Mouse (Mus musculus) megakaryocyte, embryonic 14.5 days (primary cell): ENCODE data around the gene Adad2. TPM values are rescaled to one million over a fixed set of nuclear protein-coding genes. Genes with fewer than 3 reads are reported as not detected.

ENCODE experiments used
- H3K27me3 ChIP-seq: replicated peaks from 2 replicates; pipeline ENCODE3; 2012; ENCODE audit warnings: inconsistent platforms
- H3K36me3 ChIP-seq: replicated peaks from 2 replicates; pipeline ENCODE3; 2012; ENCODE audit warnings: low read length, inconsistent platforms, mixed read lengths
- H3K4me1 ChIP-seq: 2 replicates; pipeline ENCODE4 v1.6.1; 2012; ENCODE audit warnings: inconsistent platforms
- H3K4me3 ChIP-seq: replicated peaks from 2 replicates; pipeline ENCODE3; 2012; ENCODE audit warnings: moderate library complexity, mild to moderate bottlenecking, inconsistent platforms
- H3K9me3 ChIP-seq: 2 replicates; pipeline ENCODE4 v1.6.1; 2012; ENCODE audit warnings: inconsistent platforms
- FLI1 ChIP-seq: IDR thresholded peaks from 2 replicates; pipeline ENCODE4 v1.6.1; 2012; ENCODE audit warnings: low read length, inconsistent platforms, mixed read lengths
- GATA1 ChIP-seq: IDR thresholded peaks from 3 replicates; pipeline ENCODE4 v1.6.1; 2012; ENCODE audit warnings: mixed read lengths, low read length, inconsistent platforms, borderline replicate concordance
- polyA plus RNA-seq: library from polyadenylated mRNA; stranded (reverse); fragments of >175 nt; gene quantifications from 2 replicates; pipeline ENCODE4 v1.2.3, GENCODE M21; 2012; ENCODE audit warnings: low replicate concordance; ENCODE audit not compliant: insufficient read depth

Gene Adad2
- polyA plus RNA-seq, 1 experiment: not detected

GRCm38 (mm10) chr8:119579096-119579495, 33.5 kb upstream of the Adad2 start:
- Histone ChIP-seq H3K4me1 (peaks cover 49% of the 10 kb centered on the region), H3K27me3 (peaks cover 38% of the 10 kb centered on the region), H3K4me3 (no peak overlapping the region)

GRCm38 (mm10) chr8:119580441-119581161, 31.9 kb upstream of the Adad2 start:
- peaks cover 47% of the 10 kb centered on the region for H3K4me1 ChIP-seq
- H3K9me3 ChIP-seq: no peaks in the 10 kb centered on the region
- no peaks in the 10 kb centered on the region for H3K36me3 ChIP-seq
- TF ChIP-seq GATA1 (no peak), FLI1 (no peak)
- no peak overlapping the region for H3K4me3 ChIP-seq
- peaks cover 37% of the 10 kb centered on the region for H3K27me3 ChIP-seq

More at GRCm38 (mm10) chr8:119579096-119579495, 33.5 kb upstream of the Adad2 start:
- no peaks in the 10 kb centered on the region for H3K36me3 ChIP-seq
- TF ChIP-seq FLI1 (no peak), GATA1 (no peak)
- H3K9me3 ChIP-seq: no peaks in the 10 kb centered on the region

GRCm38 (mm10) chr8:119585901-119586300, 26.6 kb upstream of the Adad2 start:
- peak overlapping the region; percentile 87 for H3K4me3 ChIP-seq
- peaks cover 25% of the 10 kb centered on the region for H3K27me3 ChIP-seq
- H3K4me1 ChIP-seq: peaks cover 53% of the 10 kb centered on the region
- TF ChIP-seq FLI1 (no peak), GATA1 (no peak)
- H3K36me3 ChIP-seq: no peaks in the 10 kb centered on the region
- H3K9me3 ChIP-seq: no peaks in the 10 kb centered on the region

GRCm38 (mm10) chr8:119588321-119588720, 24.2 kb upstream of the Adad2 start:
- peaks cover 51% of the 10 kb centered on the region for H3K4me1 ChIP-seq
- no peaks in the 10 kb centered on the region for H3K36me3 ChIP-seq
- H3K9me3 ChIP-seq: no peaks in the 10 kb centered on the region
- H3K27me3 ChIP-seq: peaks cover 24% of the 10 kb centered on the region
- TF ChIP-seq GATA1: no peak
- no peak for TF ChIP-seq FLI1
- H3K4me3 ChIP-seq: no peak overlapping the region

- no peaks in the 10 kb centered on the region for H3K36me3 ChIP-seq
- H3K27me3 ChIP-seq: peaks cover 24% of the 10 kb centered on the region
- no peaks in the 10 kb centered on the region for H3K9me3 ChIP-seq
- peaks cover 54% of the 10 kb centered on the region for H3K4me1 ChIP-seq
- no peak overlapping the region for H3K4me3 ChIP-seq
- TF ChIP-seq FLI1: no peak
- no peak for TF ChIP-seq GATA1
These were observed 23.7 kb upstream of the Adad2 start for GRCm38 (mm10) chr8:119588844-119589243.

- Histone ChIP-seq H3K4me1 (peaks cover 65% of the 10 kb centered on the region), H3K36me3 (no peaks in the 10 kb centered on the region), H3K27me3 (peaks cover 24% of the 10 kb centered on the region), H3K4me3 (peak overlapping the region; percentile 33), H3K9me3 (no peaks in the 10 kb centered on the region)
- TF ChIP-seq FLI1 (no peak), GATA1 (no peak)
These were observed 22.2 kb upstream of the Adad2 start for GRCm38 (mm10) chr8:119590348-119590747.

- Histone ChIP-seq H3K4me3 (no peak overlapping the region), H3K9me3 (no peaks in the 10 kb centered on the region), H3K4me1 (peaks cover 68% of the 10 kb centered on the region), H3K36me3 (peaks cover 5% of the 10 kb centered on the region), H3K27me3 (peaks cover 24% of the 10 kb centered on the region)
- TF ChIP-seq GATA1 (no peak), FLI1 (no peak)
These were observed 21.1 kb upstream of the Adad2 start for GRCm38 (mm10) chr8:119591456-119591855.

GRCm38 (mm10) chr8:119603771-119604170, 8.8 kb upstream of the Adad2 start:
- H3K4me1 ChIP-seq: peaks cover 25% of the 10 kb centered on the region
- peaks cover 47% of the 10 kb centered on the region for H3K36me3 ChIP-seq
- H3K27me3 ChIP-seq: no peaks in the 10 kb centered on the region
- H3K9me3 ChIP-seq: peaks cover 9% of the 10 kb centered on the region
- peak overlapping the region; percentile 99 for H3K4me3 ChIP-seq
- TF ChIP-seq FLI1: no peak

GRCm38 (mm10) chr8:119604398-119604803, 8.1 kb upstream of the Adad2 start:
- peaks cover 41% of the 10 kb centered on the region for H3K36me3 ChIP-seq
- TF ChIP-seq FLI1 (no peak), GATA1 (no peak)
- peaks cover 15% of the 10 kb centered on the region for H3K9me3 ChIP-seq
- H3K27me3 ChIP-seq: no peaks in the 10 kb centered on the region
- peaks cover 25% of the 10 kb centered on the region for H3K4me1 ChIP-seq
- peak overlapping the region; percentile 99 for H3K4me3 ChIP-seq

GRCm38 (mm10) chr8:119604996-119605395, 7.6 kb upstream of the Adad2 start, which contains the start of gene Taf1c:
Taf1c (minus strand) TSS chr8:119605222.
- peak; percentile 92 for TF ChIP-seq FLI1
- TF ChIP-seq GATA1: no peak
- Histone ChIP-seq H3K4me1 (peaks cover 25% of the 10 kb centered on the region), H3K36me3 (peaks cover 35% of the 10 kb centered on the region), H3K4me3 (peak within 1 kb of the TSS; percentile 99), H3K27me3 (no peaks in the 10 kb centered on the region), H3K9me3 (peaks cover 21% of the 10 kb centered on the region)
